Mouse (Mus musculus) lung, embryonic 16.5 days (tissue): ENCODE results near the gene Fbxw4. TPM values are rescaled to one million over a fixed set of nuclear protein-coding genes. Genes with fewer than 3 reads are reported as not detected.
"Not testable (repeated sequence)": the region's sequence is repeated elsewhere in the genome, so short reads cannot be mapped to it uniquely, and the experiment has no call there.

Experiments
- ATAC-seq: fragments of 200-750 bp; cut with Nextera tagmentation; 2 replicates; pipeline ENCODE4 v1.8.0; 2017; ENCODE audit warnings: low read depth, mild to moderate bottlenecking, moderate library complexity
- H3K27ac ChIP-seq: fragments of 300-500 bp; sonication (generic); 2 replicates; pipeline ENCODE4 v1.5.1; 2014; ENCODE audit warnings: mild to moderate bottlenecking, control low read depth, low read length
- H3K27me3 ChIP-seq: fragments of 300-500 bp; sonication (generic); 2 replicates; pipeline ENCODE4 v1.6.1; 2014; ENCODE audit warnings: low read depth, low read length, mixed read lengths; ENCODE audit not compliant: control insufficient read depth, insufficient read depth
- H3K36me3 ChIP-seq: fragments of 300-500 bp; sonication (generic); 2 replicates; pipeline ENCODE4 v1.6.1; 2014; ENCODE audit warnings: low read length; ENCODE audit not compliant: control insufficient read depth, insufficient read depth
- H3K4me1 ChIP-seq: fragments of 300-500 bp; sonication (generic); replicated peaks from 2 replicates; pipeline ENCODE4 v1.6.1; 2014; ENCODE audit warnings: low read length, mixed read lengths; ENCODE audit not compliant: control insufficient read depth, insufficient read depth
- H3K4me2 ChIP-seq: fragments of 300-500 bp; sonication (generic); 2 replicates; pipeline ENCODE4 v1.6.1; 2014; ENCODE audit warnings: low read depth, low read length, control low read depth
- H3K4me3 ChIP-seq: fragments of 300-500 bp; sonication (generic); 2 replicates; pipeline ENCODE4 v1.5.1; 2014; ENCODE audit warnings: mild to moderate bottlenecking, low read length, control low read depth
- H3K9ac ChIP-seq: fragments of 300-500 bp; sonication (generic); 2 replicates; pipeline ENCODE4 v1.6.1; 2014; ENCODE audit warnings: low read length, control low read depth
- H3K9me3 ChIP-seq: fragments of 300-500 bp; sonication (generic); 2 replicates; pipeline ENCODE4 v1.6.1; 2016; ENCODE audit warnings: low read length; ENCODE audit not compliant: control insufficient read depth
- WGBS: fragments of 180-500 bp; shearing (Covaris S2); extraction: QIAGEN DNeasy Blood & Tissue Kit; methylation state at CpG from one replicate; pipeline ENCODE4 v1.1.7; 2014; 5-methylcytosine and 5-hydroxymethylcytosine counted together
- polyA plus RNA-seq: library from polyadenylated mRNA; unstranded; fragments of >200 nt; fragmentation: Nextera tagmentation; extraction: Ambion mirVana; gene quantifications from 2 replicates; pipeline ENCODE4 v1.2.1, GENCODE M21; 2015

Fbxw4 gene
- polyA plus RNA-seq, 1 experiment from 2014 or later = 4.3 TPM

- no peaks in the 10 kb centered on the region for H3K9me3 ChIP-seq
- no peak overlapping the region for H3K4me2 ChIP-seq
- no peak overlapping the region for H3K27ac ChIP-seq
- no peak for ATAC-seq
- H3K27me3 ChIP-seq = no peaks in the 10 kb centered on the region
- H3K9ac ChIP-seq = no peak overlapping the region
- H3K4me3 ChIP-seq = no peak overlapping the region
- 44% methylated on average over 15 of the region's 15 CpGs for WGBS
- no peaks in the 10 kb centered on the region for H3K36me3 ChIP-seq
- H3K4me1 ChIP-seq = 0 out of 2 replicates have a peak, but pooled peaks cover 4% of the 10 kb centered on the region
These were observed 94.0 kb downstream of the Fbxw4 start for GRCm38 (mm10) chr19:45565925-45566715.

GRCm38 (mm10) chr19:45560153-45560890, 99.8 kb downstream of the Fbxw4 start, which contains the start of the genes Poll and Gm17018:
Poll (minus strand) TSS chr19:45560531.
Gm17018 (plus strand) TSS chr19:45560615.
- Histone ChIP-seq H3K4me2 (peak within 1 kb of the TSS; percentile 97), H3K9ac (peak within 1 kb of the TSS; percentile 94), H3K4me1 (peaks cover 9% of the 10 kb centered on the region), H3K27me3 (no peaks in the 10 kb centered on the region), H3K9me3 (no peaks in the 10 kb centered on the region), H3K36me3 (peaks cover 2% of the 10 kb centered on the region; the same call in 1 of the 2 replicates), H3K27ac (peak within 1 kb of the TSS; percentile 60), H3K4me3 (peak within 1 kb of the TSS; percentile 85)
- peak; percentile 89 for ATAC-seq
- WGBS = under 1% methylated on average over 35 of the region's 35 CpGs

GRCm38 (mm10) chr19:45554136-45554535, 106.0 kb downstream of the Fbxw4 start:
- H3K4me2 ChIP-seq = no peak overlapping the region
- H3K9ac ChIP-seq = no peak overlapping the region
- no peaks in the 10 kb centered on the region for H3K27me3 ChIP-seq
- no peaks in the 10 kb centered on the region for H3K9me3 ChIP-seq
- H3K4me1 ChIP-seq = peaks cover 5% of the 10 kb centered on the region; the same call in 1 of the 2 replicates
- H3K27ac ChIP-seq = no peak overlapping the region
- ATAC-seq = no peak
- no peak overlapping the region for H3K4me3 ChIP-seq
- H3K36me3 ChIP-seq = peaks cover 20% of the 10 kb centered on the region
- 89% methylated on average over 11 of the region's 11 CpGs for WGBS

GRCm38 (mm10) chr19:45552187-45552586, 107.9 kb downstream of the Fbxw4 start:
- H3K4me2 ChIP-seq = no peak overlapping the region
- no peaks in the 10 kb centered on the region for H3K9me3 ChIP-seq
- peaks cover 18% of the 10 kb centered on the region for H3K36me3 ChIP-seq
- peak; percentile 65 for ATAC-seq
- WGBS = 36% methylated on average over 6 of the region's 6 CpGs
- H3K9ac ChIP-seq = no peak overlapping the region
- no peak overlapping the region for H3K4me3 ChIP-seq
- no peaks in the 10 kb centered on the region for H3K27me3 ChIP-seq
- peaks cover 5% of the 10 kb centered on the region; the same call in 1 of the 2 replicates for H3K4me1 ChIP-seq
- 0 out of 2 replicates have a peak overlapping the region, but pooled peaks have one; percentile 13 for H3K27ac ChIP-seq

GRCm38 (mm10) chr19:45549948-45550347, 110.2 kb downstream of the Fbxw4 start:
- 64% methylated on average over 4 of the region's 4 CpGs for WGBS
- H3K36me3 ChIP-seq = peaks cover 18% of the 10 kb centered on the region
- H3K27ac ChIP-seq = no peak overlapping the region
- no peak overlapping the region for H3K9ac ChIP-seq
- H3K4me3 ChIP-seq = no peak overlapping the region
- peaks cover 3% of the 10 kb centered on the region; the same call in 1 of the 2 replicates for H3K27me3 ChIP-seq
- peaks cover 5% of the 10 kb centered on the region; the same call in 1 of the 2 replicates for H3K4me1 ChIP-seq
- no peak overlapping the region for H3K4me2 ChIP-seq
- no peaks in the 10 kb centered on the region for H3K9me3 ChIP-seq
- ATAC-seq = no peak

- Histone ChIP-seq H3K4me2 (no peak overlapping the region), H3K9ac (no peak overlapping the region), H3K4me3 (no peak overlapping the region), H3K27me3 (peaks cover 3% of the 10 kb centered on the region; the same call in 1 of the 2 replicates), H3K9me3 (no peaks in the 10 kb centered on the region), H3K27ac (no peak overlapping the region), H3K4me1 (peaks cover 11% of the 10 kb centered on the region), H3K36me3 (peaks cover 16% of the 10 kb centered on the region)
- no peak for ATAC-seq
- 80% methylated on average over 23 of the region's 23 CpGs for WGBS
These were observed 110.8 kb downstream of the Fbxw4 start for GRCm38 (mm10) chr19:45549128-45549915.

- not testable (repeated sequence) for H3K27ac ChIP-seq, H3K4me2 ChIP-seq, H3K27me3 ChIP-seq, H3K4me3 ChIP-seq, H3K9ac ChIP-seq, H3K9me3 ChIP-seq, H3K36me3 ChIP-seq
- ATAC-seq = 0 out of 2 replicates have a peak, but pooled peaks have one; percentile 22
- H3K4me1 ChIP-seq = peaks cover 15% of the 10 kb centered on the region
These were observed 111.9 kb downstream of the Fbxw4 start for GRCm38 (mm10) chr19:45548196-45548595.

- Histone ChIP-seq H3K27ac (no peak overlapping the region), H3K36me3 (no peaks in the 10 kb centered on the region), H3K9ac (peak overlapping the region; percentile 58), H3K27me3 (peaks cover 32% of the 10 kb centered on the region), H3K4me2 (peak overlapping the region; percentile 84), H3K9me3 (no peaks in the 10 kb centered on the region), H3K4me3 (peak overlapping the region; percentile 49), H3K4me1 (peaks cover 14% of the 10 kb centered on the region)
- peak; percentile 81 for ATAC-seq
- under 1% methylated on average over 30 of the region's 30 CpGs for WGBS
These were observed 115.2 kb downstream of the Fbxw4 start for GRCm38 (mm10) chr19:45544925-45545321.
